Mouse (Mus musculus): ENCODE results near the gene Vpreb2. TPM values are rescaled to one million over a fixed set of nuclear protein-coding genes. Genes with fewer than 3 reads are reported as not detected.
"Not testable (repeated sequence)": the region's sequence is repeated elsewhere in the genome, so short reads cannot be mapped to it uniquely, and the experiment has no call there.

The Vpreb2 gene
- total and polyA plus RNA-seq, 2 experiments: not detected

DNA sequence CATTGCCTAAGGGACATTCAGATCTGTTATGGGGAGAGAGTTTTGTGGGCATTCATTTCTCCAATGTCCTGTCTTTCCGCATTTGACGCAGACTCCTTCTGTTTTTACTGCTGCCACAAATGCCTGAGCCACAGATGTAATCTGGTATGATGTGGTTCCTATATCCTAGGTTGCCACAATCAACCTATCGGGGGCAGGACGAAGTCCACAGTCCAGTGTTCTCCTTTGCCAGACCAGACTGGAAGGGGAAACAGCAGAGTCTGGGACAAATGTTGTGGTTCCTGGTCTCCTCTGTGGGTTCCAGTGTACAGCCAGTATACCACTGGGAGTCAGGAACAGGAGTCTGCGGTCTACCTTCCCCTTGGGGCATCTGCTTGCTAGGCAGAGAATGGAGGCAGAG, 19.4 kb downstream of the Vpreb2 start:
- peak; percentile 10 for DNase-seq (ENCODE audit: extremely low read depth, low read depth, low spot score)
- 0 out of 2 replicates have a peak, but pooled peaks cover 2% of the 10 kb centered on the region for H3K4me1 ChIP-seq (ENCODE audit: control insufficient read depth, insufficient read depth, low read length)
- H3K4me3 ChIP-seq (ENCODE audit: insufficient read depth, low read depth, low read length): no peak overlapping the region
- H3K27me3 ChIP-seq (ENCODE audit: control insufficient read depth, insufficient read depth, low read length): no peaks in the 10 kb centered on the region
- H3K79me2 ChIP-seq (ENCODE audit: control insufficient read depth, insufficient read depth, low read length): no peaks in the 10 kb centered on the region
- WGBS: 61% methylated on average over 5 of the region's 5 CpGs
- H3K36me3 ChIP-seq (ENCODE audit: control insufficient read depth, insufficient read depth, low read length): no peaks in the 10 kb centered on the region
- TF ChIP-seq CTCF (IDR thresholded peaks at IDR 0.05; ENCODE audit: low read depth, low read length): no peak
- no peak for TF ChIP-seq POLR2A (IDR thresholded peaks at IDR 0.05; ENCODE audit: extremely low read depth, insufficient read depth, low read length)
- H3K9ac ChIP-seq (ENCODE audit: low read depth, low read length): no peak overlapping the region
- H3K27ac ChIP-seq (replicated peaks; ENCODE audit: insufficient read depth, low read depth, low read length): no peak overlapping the region

DNA sequence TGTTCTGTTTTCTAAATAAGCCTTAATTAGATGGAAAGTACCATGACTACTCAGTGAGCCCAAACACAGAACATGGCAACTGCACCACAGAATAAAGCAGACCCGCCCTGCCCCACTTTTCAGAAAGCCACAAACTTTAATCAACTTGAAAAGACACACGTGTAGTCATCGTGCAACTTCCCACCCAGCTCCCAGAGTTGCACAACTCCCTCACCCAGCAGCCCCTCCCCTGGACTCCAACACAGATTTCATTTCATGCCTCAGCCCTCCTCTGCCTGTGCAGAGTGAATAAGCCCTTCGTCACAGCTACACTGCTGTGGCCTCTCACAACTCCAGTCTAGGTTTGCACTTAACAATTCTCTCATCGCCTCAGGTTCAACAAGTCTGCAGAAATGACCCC, 24.4 kb downstream of the Vpreb2 start:
- WGBS: 65% methylated on average over 5 of the region's 5 CpGs
- no peak for DNase-seq (ENCODE audit: extremely low read depth, low read depth, low spot score)
- Histone ChIP-seq H3K79me2 (ENCODE audit: control insufficient read depth, insufficient read depth, low read length) (no peaks in the 10 kb centered on the region), H3K4me3 (ENCODE audit: insufficient read depth, low read depth, low read length) (no peak overlapping the region), H3K9ac (ENCODE audit: low read depth, low read length) (no peak overlapping the region), H3K4me1 (ENCODE audit: control insufficient read depth, insufficient read depth, low read length) (0 out of 2 replicates have a peak, but pooled peaks cover 2% of the 10 kb centered on the region), H3K36me3 (ENCODE audit: control insufficient read depth, insufficient read depth, low read length) (no peaks in the 10 kb centered on the region), H3K27me3 (ENCODE audit: control insufficient read depth, insufficient read depth, low read length) (no peaks in the 10 kb centered on the region), H3K27ac (replicated peaks; ENCODE audit: insufficient read depth, low read depth, low read length) (no peak overlapping the region)
- no peak for TF ChIP-seq POLR2A (IDR thresholded peaks at IDR 0.05; ENCODE audit: extremely low read depth, insufficient read depth, low read length)
- TF ChIP-seq CTCF (IDR thresholded peaks at IDR 0.05; ENCODE audit: low read depth, low read length): no peak

DNA sequence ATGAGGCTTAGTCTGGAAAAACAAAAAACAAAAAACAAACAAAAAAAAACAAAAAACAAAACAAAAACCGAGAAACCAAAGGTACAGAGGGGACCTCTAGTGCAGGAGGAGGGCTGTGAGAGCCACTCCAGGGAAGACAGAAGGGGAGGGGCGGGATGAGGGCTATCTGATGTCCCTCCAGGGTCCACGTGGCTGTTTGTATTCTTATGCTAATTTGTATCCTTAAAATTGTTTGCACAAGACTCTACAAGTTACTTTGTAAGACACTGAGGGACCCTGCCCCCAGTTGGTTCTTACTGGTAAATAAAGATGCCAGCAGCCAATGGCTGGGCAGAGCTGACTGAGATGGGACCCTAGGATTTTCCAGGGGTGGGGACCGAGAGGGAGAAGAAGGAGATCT, 26.9 kb downstream of the Vpreb2 start:
- no peaks in the 10 kb centered on the region for H3K4me1 ChIP-seq (ENCODE audit: control insufficient read depth, insufficient read depth, low read length)
- no peak for TF ChIP-seq CTCF (IDR thresholded peaks at IDR 0.05; ENCODE audit: low read depth, low read length)
- TF ChIP-seq POLR2A (IDR thresholded peaks at IDR 0.05; ENCODE audit: extremely low read depth, insufficient read depth, low read length): no peak
- H3K36me3 ChIP-seq (ENCODE audit: control insufficient read depth, insufficient read depth, low read length): no peaks in the 10 kb centered on the region
- H3K27ac ChIP-seq (replicated peaks; ENCODE audit: insufficient read depth, low read depth, low read length): no peak overlapping the region
- 56% methylated on average over 4 of the region's 4 CpGs for WGBS
- H3K9ac ChIP-seq (ENCODE audit: low read depth, low read length): no peak overlapping the region
- no peak overlapping the region for H3K4me3 ChIP-seq (ENCODE audit: insufficient read depth, low read depth, low read length)
- H3K79me2 ChIP-seq (ENCODE audit: control insufficient read depth, insufficient read depth, low read length): no peaks in the 10 kb centered on the region
- H3K27me3 ChIP-seq (ENCODE audit: control insufficient read depth, insufficient read depth, low read length): no peaks in the 10 kb centered on the region
- DNase-seq (ENCODE audit: extremely low read depth, low read depth, low spot score): no peak

DNA sequence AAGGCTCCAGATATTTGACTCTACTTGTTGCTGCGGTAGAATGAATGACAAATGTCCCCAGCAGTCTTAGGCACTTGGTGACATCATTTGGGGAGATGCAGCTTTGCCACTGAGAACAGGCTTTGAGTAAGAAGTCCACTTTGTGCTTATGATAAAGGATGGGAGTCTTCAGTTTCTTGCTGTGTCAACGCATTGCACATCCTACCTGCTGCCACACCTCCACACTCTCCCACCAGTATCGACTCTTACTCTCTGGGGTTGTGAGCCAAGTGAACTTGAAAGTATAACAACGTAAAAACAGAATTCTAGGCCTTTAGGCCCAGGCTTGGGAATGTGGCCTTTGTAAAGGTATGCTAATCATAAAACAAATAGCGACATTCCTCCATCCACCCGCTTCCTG, 30.9 kb downstream of the Vpreb2 start:
- Histone ChIP-seq H3K4me3 (ENCODE audit: insufficient read depth, low read depth, low read length) (no peak overlapping the region), H3K27me3 (ENCODE audit: control insufficient read depth, insufficient read depth, low read length) (no peaks in the 10 kb centered on the region), H3K27ac (replicated peaks; ENCODE audit: insufficient read depth, low read depth, low read length) (no peak overlapping the region), H3K9ac (ENCODE audit: low read depth, low read length) (no peak overlapping the region), H3K36me3 (ENCODE audit: control insufficient read depth, insufficient read depth, low read length) (no peaks in the 10 kb centered on the region), H3K4me1 (ENCODE audit: control insufficient read depth, insufficient read depth, low read length) (no peaks in the 10 kb centered on the region), H3K79me2 (ENCODE audit: control insufficient read depth, insufficient read depth, low read length) (no peaks in the 10 kb centered on the region)
- no peak for DNase-seq (ENCODE audit: extremely low read depth, low read depth, low spot score)
- TF ChIP-seq CTCF (IDR thresholded peaks at IDR 0.05; ENCODE audit: low read depth, low read length): no peak
- no peak for TF ChIP-seq POLR2A (IDR thresholded peaks at IDR 0.05; ENCODE audit: extremely low read depth, insufficient read depth, low read length)
- 72% methylated on average over 6 of the region's 6 CpGs for WGBS

DNA sequence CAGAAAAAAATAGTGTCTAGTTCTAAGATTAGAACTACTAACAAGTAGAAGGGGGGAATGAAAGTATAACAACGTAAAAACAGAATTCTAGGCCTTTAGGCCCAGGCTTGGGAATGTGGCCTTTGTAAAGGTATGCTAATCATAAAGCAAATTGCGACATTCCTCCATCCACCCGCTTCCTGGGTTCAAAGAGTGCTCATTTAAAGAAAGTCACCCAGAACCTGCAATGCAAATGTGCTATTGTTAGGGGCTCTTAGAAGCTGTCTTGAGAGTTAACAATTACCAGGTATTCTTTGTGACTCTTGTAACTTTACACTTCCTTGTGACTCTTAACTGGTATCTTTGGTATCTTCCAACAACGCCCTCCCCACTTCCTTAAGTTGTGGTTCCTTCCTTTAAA, 36.3 kb downstream of the Vpreb2 start:
- H3K4me3 ChIP-seq (ENCODE audit: insufficient read depth, low read depth, low read length); H3K36me3 ChIP-seq (ENCODE audit: control insufficient read depth, insufficient read depth, low read length); H3K4me1 ChIP-seq (ENCODE audit: control insufficient read depth, insufficient read depth, low read length); H3K79me2 ChIP-seq (ENCODE audit: control insufficient read depth, insufficient read depth, low read length); H3K27ac ChIP-seq (replicated peaks; ENCODE audit: insufficient read depth, low read depth, low read length); H3K9ac ChIP-seq (ENCODE audit: low read depth, low read length); DNase-seq (ENCODE audit: extremely low read depth, low read depth, low spot score); H3K27me3 ChIP-seq (ENCODE audit: control insufficient read depth, insufficient read depth, low read length): not testable (repeated sequence)
- WGBS: 68% methylated on average over 4 of the region's 4 CpGs

DNA sequence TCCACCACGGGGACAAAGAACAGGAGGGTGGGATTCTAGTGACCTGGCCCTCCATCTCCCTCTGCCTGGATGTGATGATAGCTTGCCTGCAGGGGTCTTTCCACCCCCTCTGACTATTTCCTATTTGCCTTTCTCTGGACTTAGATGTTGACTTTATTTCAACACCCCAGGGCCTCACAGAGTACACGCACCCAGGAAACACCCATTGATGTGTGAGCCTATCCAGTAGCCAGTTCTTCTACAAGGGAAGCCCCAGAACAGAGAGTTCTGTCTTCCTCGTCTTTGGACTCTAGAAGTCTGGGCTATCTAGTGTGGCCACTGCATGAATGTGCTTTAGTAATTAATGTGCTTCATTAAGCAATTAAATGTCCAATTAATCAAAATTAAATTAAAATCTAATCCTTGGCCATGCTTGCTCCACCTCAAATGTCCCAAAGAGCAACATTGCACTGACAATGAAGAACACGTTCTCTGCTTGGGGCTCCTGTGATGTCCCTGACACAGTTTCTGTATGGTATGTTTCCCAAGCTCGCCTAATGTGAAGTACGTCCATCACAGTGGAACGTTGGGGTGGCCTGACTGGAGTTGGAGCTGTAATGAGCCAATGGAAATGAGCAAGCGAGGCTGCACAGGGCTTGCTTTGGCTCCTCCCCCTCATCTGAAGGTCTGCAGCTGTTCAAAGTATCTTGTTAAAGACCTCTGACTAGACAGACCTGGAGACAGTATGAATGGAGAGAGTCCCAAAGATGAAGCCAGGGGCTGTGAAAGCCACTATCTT, 42.7 kb downstream of the Vpreb2 start:
- H3K4me3 ChIP-seq (ENCODE audit: insufficient read depth, low read depth, low read length): no peak overlapping the region
- H3K4me1 ChIP-seq (ENCODE audit: control insufficient read depth, insufficient read depth, low read length): no peaks in the 10 kb centered on the region
- no peak for DNase-seq (ENCODE audit: extremely low read depth, low read depth, low spot score)
- no peak for TF ChIP-seq POLR2A (IDR thresholded peaks at IDR 0.05; ENCODE audit: extremely low read depth, insufficient read depth, low read length)
- no peak for TF ChIP-seq CTCF (IDR thresholded peaks at IDR 0.05; ENCODE audit: low read depth, low read length)
- H3K27ac ChIP-seq (replicated peaks; ENCODE audit: insufficient read depth, low read depth, low read length): no peak overlapping the region
- H3K36me3 ChIP-seq (ENCODE audit: control insufficient read depth, insufficient read depth, low read length): no peaks in the 10 kb centered on the region
- H3K79me2 ChIP-seq (ENCODE audit: control insufficient read depth, insufficient read depth, low read length): no peaks in the 10 kb centered on the region
- no peaks in the 10 kb centered on the region for H3K27me3 ChIP-seq (ENCODE audit: control insufficient read depth, insufficient read depth, low read length)
- no peak overlapping the region for H3K9ac ChIP-seq (ENCODE audit: low read depth, low read length)
- WGBS: 52% methylated on average over 8 of the region's 8 CpGs

Data from liver, adult 2 months (tissue).